Mouse (Mus musculus): ENCODE measurements around the gene Rtn4. TPM values are rescaled to one million over a fixed set of nuclear protein-coding genes. Genes with fewer than 3 reads are reported as not detected.

Gene Rtn4
- polyA plus RNA-seq, 1 experiment from 2014 or later = 59.5 TPM

DNA sequence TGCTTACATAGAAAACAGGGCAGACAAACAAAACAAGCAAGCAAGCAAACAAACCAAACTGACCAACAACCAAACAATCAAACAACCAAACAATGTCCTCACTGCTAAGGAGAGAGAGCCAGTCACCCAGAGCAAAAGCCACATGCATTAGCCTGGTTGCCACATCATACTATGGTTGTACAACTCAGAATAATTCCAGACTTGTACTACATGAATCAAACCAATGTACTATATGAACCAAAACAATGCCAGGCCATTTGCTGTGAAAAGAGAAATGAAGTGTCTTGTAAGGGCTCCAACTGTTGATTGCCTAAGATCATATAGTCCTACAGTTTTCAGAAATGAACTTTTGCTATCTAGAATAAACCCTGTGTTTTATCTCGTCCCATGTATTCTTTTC lies 95.8 kb downstream of the Rtn4 start:
- 63% methylated on average over 1 of the region's 1 CpGs for WGBS
- Histone ChIP-seq H3K4me3 (no peak overlapping the region), H3K27me3 (no peaks in the 10 kb centered on the region)

GRCm38 (mm10) chr11:29788921-29789638 lies 96.3 kb downstream of the Rtn4 start:
- H3K4me3 ChIP-seq = no peak overlapping the region
- WGBS = 74% methylated on average over 6 of the region's 6 CpGs
- peaks cover 4% of the 10 kb centered on the region for H3K4me1 ChIP-seq (replicated peaks)
- no peaks in the 10 kb centered on the region for H3K36me3 ChIP-seq
- H3K4me2 ChIP-seq = no peak overlapping the region
- no peak overlapping the region for H3K9ac ChIP-seq
- no peak overlapping the region for H3K27ac ChIP-seq
- H3K9me3 ChIP-seq (replicated peaks) = no peaks in the 10 kb centered on the region
- ATAC-seq (replicated peaks; ENCODE audit: insufficient number of reproducible peaks, insufficient read depth, low FRiP score, low read depth) = no peak
- no peaks in the 10 kb centered on the region for H3K27me3 ChIP-seq

More for the DNA sequence above, 95.8 kb downstream of the Rtn4 start:
- H3K36me3 ChIP-seq = no peaks in the 10 kb centered on the region
- H3K9me3 ChIP-seq (replicated peaks) = no peaks in the 10 kb centered on the region
- H3K27ac ChIP-seq = no peak overlapping the region
- no peak overlapping the region for H3K9ac ChIP-seq
- H3K4me2 ChIP-seq = no peak overlapping the region
- ATAC-seq (replicated peaks; ENCODE audit: insufficient number of reproducible peaks, insufficient read depth, low FRiP score, low read depth) = no peak
- peaks cover 2% of the 10 kb centered on the region; the same call in 1 of the 2 replicates for H3K4me1 ChIP-seq (replicated peaks)

- Histone ChIP-seq H3K27ac (no peak overlapping the region), H3K4me2 (no peak overlapping the region), H3K36me3 (no peaks in the 10 kb centered on the region), H3K4me1 (replicated peaks) (peaks cover 15% of the 10 kb centered on the region), H3K27me3 (no peaks in the 10 kb centered on the region), H3K4me3 (no peak overlapping the region), H3K9me3 (replicated peaks) (no peaks in the 10 kb centered on the region), H3K9ac (no peak overlapping the region)
- 77% methylated on average over 2 of the region's 2 CpGs for WGBS
- no peak for ATAC-seq (replicated peaks; ENCODE audit: insufficient number of reproducible peaks, insufficient read depth, low FRiP score, low read depth)
These were observed 98.0 kb downstream of the Rtn4 start for GRCm38 (mm10) chr11:29790796-29791195.

Other genes starting within 250 kb of the Rtn4 start
- gene Prorsd1, start 177.9 kb upstream of the Rtn4 start, polyA plus RNA-seq (2015; fragmentation: Nextera tagmentation; extraction: Ambion mirVana) = 18.1 and 19.9 TPM in 2 replicates
- gene Mtif2, start 166.5 kb upstream of the Rtn4 start, polyA plus RNA-seq (2015; fragmentation: Nextera tagmentation; extraction: Ambion mirVana) = 41.4 and 46.3 TPM in 2 replicates
- 0.22 and 0.24 TPM in 2 replicates for gene Clhc1, start 145.0 kb upstream of the Rtn4 start, polyA plus RNA-seq (2015; fragmentation: Nextera tagmentation; extraction: Ambion mirVana)
- 549 and 606 TPM in 2 replicates for gene Rps27a, start 144.8 kb upstream of the Rtn4 start, polyA plus RNA-seq (2015; fragmentation: Nextera tagmentation; extraction: Ambion mirVana)
- 0.08 and 0.10 TPM in 2 replicates for gene 4931440F15Rik, start 132.7 kb downstream of the Rtn4 start, polyA plus RNA-seq (2015; fragmentation: Nextera tagmentation; extraction: Ambion mirVana)

Data from heart, embryonic 15.5 days (tissue).